Mouse (Mus musculus): ENCODE data around the gene Hist2h3c2. TPM values are rescaled to one million over a fixed set of nuclear protein-coding genes. Genes with fewer than 3 reads are reported as not detected.

Hist2h3c2 gene
- total RNA-seq, 2 experiments from 2014 or later, result 11.4 to 12.3 TPM

GRCm38 (mm10) chr3:96195616-96196313, 43.2 kb downstream of the Hist2h3c2 start:
- DNase-seq (ENCODE audit: low spot score in 2 of 2), result no peak
- H3K4me3 ChIP-seq, result no peak overlapping the region; the same call in 1 of the 2 replicates
- peak; percentile 67 for TF ChIP-seq CTCF (conservative IDR thresholded peaks at IDR 0.05)
- peak overlapping the region; percentile 93 for H3K27ac ChIP-seq

- TF ChIP-seq CTCF (conservative IDR thresholded peaks at IDR 0.05), result no peak
- no peak for DNase-seq (ENCODE audit: low spot score in 2 of 2)
- no peak overlapping the region for H3K27ac ChIP-seq
Observed at GRCm38 (mm10) chr3:96194966-96195365, 44.0 kb downstream of the Hist2h3c2 start.

GRCm38 (mm10) chr3:96192977-96193376, 46.0 kb downstream of the Hist2h3c2 start:
- Histone ChIP-seq H3K4me3 (no peak overlapping the region), H3K27ac (no peak overlapping the region)
- DNase-seq (ENCODE audit: low spot score in 2 of 2), result no peak
- no peak for TF ChIP-seq CTCF (conservative IDR thresholded peaks at IDR 0.05)

More at GRCm38 (mm10) chr3:96194966-96195365, 44.0 kb downstream of the Hist2h3c2 start:
- H3K4me3 ChIP-seq, result no peak overlapping the region

Small RNA genes within 50 kb of the gene (microRNA-seq; reads per million reads assigned to microRNA genes)
- 0 to 0.64 reads per million in 2 experiments for gene Gm44492
- 0 reads per million in 2 experiments for gene Gm47311
- 0 reads per million in 2 experiments for gene Gm47313

Other genes starting within 250 kb of the Hist2h3c2 start
- gene Plekho1, start 243.1 kb downstream of the Hist2h3c2 start, total RNA-seq (2021), result 10 to 100 TPM; 39.3 to 44.1 TPM
- 10 to 100 TPM; 45.5 to 48.3 TPM for gene Vps45, start 180.7 kb downstream of the Hist2h3c2 start, total RNA-seq (2021)
- gene Otud7b, start 134.6 kb downstream of the Hist2h3c2 start, total RNA-seq (2021), result 10 to 100 TPM; 30.1 to 33.4 TPM
- 1 to 10 TPM; 4.3 to 5.3 TPM for gene Mtmr11, start 77.1 kb downstream of the Hist2h3c2 start, total RNA-seq (2021)
- 10 to 100 TPM; 50.1 to 50.2 TPM for gene Sf3b4, start 66.8 kb downstream of the Hist2h3c2 start, total RNA-seq (2021)
- gene Sv2a, start 58.0 kb downstream of the Hist2h3c2 start, total RNA-seq (2021), result 100 to 1,000 TPM; 352 to 370 TPM
- gene Bola1, start 19.4 kb downstream of the Hist2h3c2 start, total RNA-seq (2021), result 10 to 100 TPM; 16.2 to 16.7 TPM
- 10 to 100 TPM in 1 of 2 experiments, 1 to 10 TPM in 1; 9.3 to 12.7 TPM for gene Hist2h2ab, start 19.3 kb downstream of the Hist2h3c2 start, total RNA-seq (2021)
- gene Hist2h2ac, start 18.2 kb downstream of the Hist2h3c2 start, total RNA-seq (2021), result 10 to 100 TPM; 21.9 to 28.0 TPM
- 1 to 10 TPM; 7.6 to 7.9 TPM for gene Hist2h2be, start 18.0 kb downstream of the Hist2h3c2 start, total RNA-seq (2021)
- gene Hist2h2aa2, start 1.1 kb upstream of the Hist2h3c2 start, total RNA-seq (2021), result 100 to 1,000 TPM; 208 to 213 TPM
- gene Hist2h2aa1, start 6.4 kb upstream of the Hist2h3c2 start, total RNA-seq (2021), result 10 to 100 TPM in 1 of 2 experiments, not detected in 1; 11.7 TPM
- not detected for gene Hist2h3c1, start 7.6 kb upstream of the Hist2h3c2 start, total RNA-seq (2021)
- gene Hist2h4, start 24.2 kb upstream of the Hist2h3c2 start, total RNA-seq (2021), result 10 to 100 TPM; 29.6 to 29.9 TPM
- gene Hist2h3b, start 29.5 kb upstream of the Hist2h3c2 start, total RNA-seq (2021), result 10 to 100 TPM; 48.4 to 51.6 TPM
- 100 to 1,000 TPM; 126 to 137 TPM for gene Hist2h2bb, start 30.6 kb upstream of the Hist2h3c2 start, total RNA-seq (2021)
- 1 to 10 TPM; 2.2 to 2.3 TPM for gene Fcgr1, start 54.8 kb upstream of the Hist2h3c2 start, total RNA-seq (2021)
- gene BC107364, start 213.2 kb upstream of the Hist2h3c2 start, total RNA-seq (2021), result not detected

Data from layer of hippocampus, adult 2 months (tissue).